Mouse (Mus musculus) thymus, adult 2 months (tissue): ENCODE measurements around the gene Tmco4.

Experiments used
- CTCF ChIP-seq: fragments of 200-500 bp; IDR thresholded peaks from 2 replicates; pipeline ENCODE4 v1.5.1; 2012; ENCODE audit warnings: mild to moderate bottlenecking, control low read depth, low read length, moderate library complexity, borderline replicate concordance; ENCODE audit not compliant: control insufficient read depth, poor library complexity, insufficient read depth; ENCODE audit errors: extremely low read depth
- POLR2A ChIP-seq: fragments of 200-500 bp; IDR thresholded peaks from 2 replicates; pipeline ENCODE4 v1.6.1; 2012; ENCODE audit warnings: mild to moderate bottlenecking, low read length, control low read depth, moderate library complexity; ENCODE audit not compliant: control insufficient read depth, poor library complexity, insufficient read depth; ENCODE audit errors: extremely low read depth

DNA sequence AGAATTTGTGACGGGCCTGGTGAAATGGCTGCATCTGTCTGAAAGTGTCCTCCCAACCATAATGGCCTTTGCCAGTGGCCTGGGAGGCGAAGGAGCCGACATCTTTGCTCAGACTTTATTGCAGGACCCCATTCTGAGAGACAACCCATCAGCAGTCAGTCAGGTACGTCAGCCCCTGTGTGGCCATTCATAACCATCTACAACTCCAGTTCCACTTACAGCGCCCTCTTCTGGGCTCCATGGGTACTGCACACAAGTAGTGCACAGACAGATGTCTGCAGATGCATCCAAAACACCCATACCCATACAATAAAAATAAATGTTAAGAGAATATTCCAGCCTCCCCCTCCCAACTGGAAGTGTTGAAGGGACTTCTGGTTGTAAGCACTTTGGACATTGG is 23.7 kb downstream of the Tmco4 start:
- peak; percentile 64; the same call in 1 of the 2 replicates for TF ChIP-seq CTCF
- no peak for TF ChIP-seq POLR2A
